Mouse (Mus musculus) heart, adult 9 months (tissue): Measurements from ENCODE around the gene Dhh.

Experiments
- DNase-seq, 2 experiments: peaks; one replicate each; pipeline ENCODE4 v3.0.0; 2022; ENCODE audit warnings: low spot score in 2 of 2

The Dhh gene

GRCm38 (mm10) chr15:98871916-98872888 is 26.1 kb downstream of the Dhh start:
- DNase-seq: peak; percentile 90 to 95

GRCm38 (mm10) chr15:98871070-98871915 is 27.0 kb downstream of the Dhh start, which contains the start of gene Kmt2d:
Kmt2d (minus strand) TSS chr15:98871204.
- DNase-seq: no peak

DNA sequence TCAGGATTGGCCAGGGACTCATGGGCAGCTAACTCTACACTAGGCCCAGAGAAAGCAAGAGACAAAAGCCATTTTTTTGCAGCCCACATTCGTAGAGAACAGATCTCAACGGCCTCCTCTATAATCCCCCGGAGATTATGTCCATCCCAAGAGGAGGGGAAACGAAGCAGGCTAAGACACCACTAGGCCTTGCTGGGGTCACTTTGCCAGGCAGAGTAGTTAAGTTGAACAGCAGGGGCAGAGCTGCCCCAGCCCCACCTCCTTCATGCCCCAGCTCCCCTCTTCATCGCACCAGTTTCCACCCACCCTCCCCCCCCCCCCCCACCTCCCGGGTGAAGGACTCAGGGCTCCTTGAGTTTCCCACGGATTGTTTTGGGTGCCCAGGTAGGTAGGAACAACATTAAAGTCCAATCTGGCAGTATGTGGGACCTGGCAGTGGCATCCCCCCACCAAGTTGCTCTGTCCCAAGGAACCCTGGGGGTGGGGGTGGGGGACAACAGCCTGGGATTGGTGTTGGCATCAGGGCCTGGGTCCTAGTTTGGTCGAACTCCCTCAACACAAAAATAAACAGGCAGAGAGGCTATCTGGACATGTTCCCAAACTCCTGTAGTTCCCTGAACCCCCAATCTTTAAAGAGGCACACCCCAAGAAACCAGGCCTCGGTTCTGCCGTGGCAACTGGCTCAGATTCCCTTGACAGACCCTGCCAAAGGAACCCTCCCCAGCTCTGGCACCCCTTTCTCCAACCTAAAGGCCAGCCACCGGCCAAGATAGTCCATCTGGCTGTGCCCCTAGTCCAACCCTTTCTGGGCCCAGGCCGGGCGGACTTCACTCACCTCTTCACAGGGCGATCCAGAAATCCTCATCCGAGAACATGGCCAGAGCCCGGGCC is 27.9 kb downstream of the Dhh start:
- DNase-seq: no peak

DNA sequence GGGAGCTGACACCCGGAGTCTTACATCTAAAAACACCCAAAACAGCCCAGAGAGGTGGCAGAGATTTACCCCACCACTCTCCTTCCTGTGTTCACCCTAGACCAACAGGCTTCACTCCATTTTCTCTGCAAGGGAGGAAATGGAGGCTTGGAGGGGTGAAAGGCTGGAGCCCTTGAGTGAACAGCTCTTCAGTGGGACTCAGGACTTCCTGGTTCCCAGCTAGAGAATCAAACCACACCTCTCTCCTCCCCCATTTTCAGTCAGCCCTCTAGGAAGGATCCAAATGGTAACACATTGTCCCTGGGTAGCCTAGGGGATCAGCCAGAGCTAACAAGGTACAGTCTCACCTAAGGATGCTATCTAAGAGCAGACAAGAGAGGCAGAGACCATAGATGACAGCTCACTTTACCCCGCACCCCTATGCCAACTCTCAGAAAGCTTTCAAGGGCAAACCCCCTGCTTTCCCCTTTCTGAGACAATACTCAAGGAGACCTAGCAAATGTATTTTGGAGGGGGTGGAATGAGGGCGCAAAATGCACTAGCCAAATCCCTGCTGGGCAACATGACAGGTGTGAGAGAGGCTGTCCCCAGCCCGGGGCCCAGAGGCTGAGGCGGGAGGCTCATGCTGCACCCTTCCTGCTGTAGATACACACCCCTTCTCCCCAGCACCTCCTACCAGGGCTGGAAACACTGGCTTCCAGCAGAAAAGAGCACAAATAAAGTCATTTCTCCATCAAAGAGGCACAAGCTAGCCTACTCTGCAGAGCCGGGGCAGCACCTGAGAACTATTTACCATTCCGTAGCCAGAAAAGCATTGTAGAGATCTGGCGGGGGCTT is 28.8 kb downstream of the Dhh start:
- no peak for DNase-seq

GRCm38 (mm10) chr15:98868346-98869063 is 29.8 kb downstream of the Dhh start:
- DNase-seq: no peak

DNA sequence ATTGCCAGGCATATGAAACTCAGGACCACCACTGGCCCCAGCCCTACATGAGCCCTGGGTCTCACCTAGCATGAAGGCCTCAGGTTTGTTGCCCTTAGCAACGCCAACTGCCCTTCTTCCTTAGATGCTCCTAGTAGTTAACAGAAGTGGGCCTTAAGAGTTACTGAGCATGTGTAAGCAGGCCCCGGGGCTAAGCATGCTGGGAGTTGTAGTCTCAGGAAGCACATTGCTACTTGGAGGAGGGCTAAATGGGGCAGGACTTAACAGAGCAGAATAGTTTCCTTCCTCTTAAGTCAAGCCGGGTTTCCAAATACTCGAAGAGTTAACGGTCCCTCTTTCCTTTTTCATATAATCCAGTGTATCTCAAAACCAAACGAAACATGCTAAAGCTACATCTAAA is 31.0 kb downstream of the Dhh start:
- peak; percentile 74 to 79 for DNase-seq

- DNase-seq: no peak
These were observed 31.8 kb downstream of the Dhh start for GRCm38 (mm10) chr15:98866501-98866900.

GRCm38 (mm10) chr15:98865771-98866170 is 32.6 kb downstream of the Dhh start:
- DNase-seq: no peak

GRCm38 (mm10) chr15:98864951-98865350 is 33.4 kb downstream of the Dhh start:
- no peak for DNase-seq

DNA sequence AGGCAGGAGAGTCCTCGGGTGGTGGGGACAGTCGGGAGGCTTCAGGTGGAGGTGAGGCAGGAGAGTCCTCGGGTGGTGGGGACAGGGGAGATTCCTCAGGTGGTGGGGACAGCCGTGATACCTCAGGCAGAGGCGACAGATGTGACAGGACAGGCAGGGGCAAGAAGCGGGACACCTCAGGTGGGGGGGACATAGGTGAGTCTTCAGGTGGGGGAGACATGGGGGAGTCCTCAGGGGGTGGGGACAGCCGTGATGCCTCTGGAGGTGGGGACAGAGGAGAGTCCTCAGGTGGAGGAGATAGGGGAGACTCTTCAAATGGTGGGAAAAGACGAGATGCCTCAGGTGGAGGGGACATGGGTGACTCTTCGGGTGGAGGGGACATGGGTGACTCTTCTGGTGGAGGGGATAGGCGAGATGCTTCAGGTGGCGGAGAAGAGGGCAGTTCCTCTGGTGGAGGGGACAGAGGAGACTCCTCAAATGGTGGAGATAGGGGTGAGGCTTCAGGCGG is 34.8 kb downstream of the Dhh start:
- no peak for DNase-seq

DNA sequence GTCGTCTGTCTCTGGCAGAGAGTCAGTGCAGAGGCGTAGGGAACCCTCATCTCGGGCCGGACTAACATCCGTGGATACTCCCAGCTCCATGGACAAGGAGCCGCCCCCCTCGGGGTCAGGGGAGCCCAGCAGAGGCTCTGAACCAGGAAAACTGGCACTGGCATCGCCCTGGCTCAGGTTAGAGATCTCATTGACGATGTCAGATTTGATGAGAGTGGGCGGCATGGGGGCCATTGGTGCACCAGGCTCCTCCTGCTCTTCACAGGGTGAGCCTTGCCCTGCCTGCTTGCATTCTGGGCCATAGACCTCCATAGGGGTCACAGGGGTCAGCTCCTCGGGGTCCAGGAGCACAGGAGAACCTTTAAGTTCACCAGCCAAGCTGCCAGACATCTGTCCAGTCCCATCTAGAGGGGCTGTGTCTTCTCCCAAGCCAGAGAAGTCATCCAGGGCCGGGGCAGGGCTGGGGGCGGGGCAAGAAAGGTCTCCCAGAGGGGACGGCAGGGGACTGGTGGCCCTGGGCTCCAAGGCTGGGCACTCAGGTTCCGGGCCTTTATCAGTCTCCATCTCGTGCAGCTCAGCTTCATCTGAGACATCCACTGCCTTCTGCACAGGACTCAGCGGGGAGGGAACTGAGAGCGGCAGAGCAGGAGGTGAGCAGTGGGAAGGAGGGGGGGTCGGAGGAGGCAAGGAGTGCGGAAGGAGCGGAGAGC is 36.5 kb downstream of the Dhh start:
- DNase-seq: no peak

DNA sequence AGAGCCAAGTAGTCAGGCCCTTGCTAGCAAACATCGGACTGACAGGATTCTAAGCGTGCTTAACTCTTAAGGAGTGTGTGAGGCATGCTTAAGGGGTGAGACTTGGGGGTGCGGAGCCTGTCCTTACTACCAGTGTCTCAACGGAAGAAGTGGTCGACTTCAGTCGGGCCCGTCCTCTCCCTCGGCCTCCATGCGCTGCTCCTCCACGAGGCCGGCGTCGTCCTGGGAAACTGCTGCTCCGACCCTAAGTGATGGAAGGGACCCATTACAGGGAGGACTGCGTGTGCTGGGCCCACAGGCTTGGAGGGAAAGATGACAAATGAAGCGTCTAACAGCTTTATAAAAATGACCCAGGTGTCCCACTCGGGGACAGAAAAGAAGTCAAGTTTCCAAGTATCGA is 37.4 kb downstream of the Dhh start:
- DNase-seq: no peak

GRCm38 (mm10) chr15:98859319-98860043 is 38.9 kb downstream of the Dhh start:
- DNase-seq: no peak

GRCm38 (mm10) chr15:98854214-98854613 is 44.1 kb downstream of the Dhh start:
- no peak for DNase-seq

DNA sequence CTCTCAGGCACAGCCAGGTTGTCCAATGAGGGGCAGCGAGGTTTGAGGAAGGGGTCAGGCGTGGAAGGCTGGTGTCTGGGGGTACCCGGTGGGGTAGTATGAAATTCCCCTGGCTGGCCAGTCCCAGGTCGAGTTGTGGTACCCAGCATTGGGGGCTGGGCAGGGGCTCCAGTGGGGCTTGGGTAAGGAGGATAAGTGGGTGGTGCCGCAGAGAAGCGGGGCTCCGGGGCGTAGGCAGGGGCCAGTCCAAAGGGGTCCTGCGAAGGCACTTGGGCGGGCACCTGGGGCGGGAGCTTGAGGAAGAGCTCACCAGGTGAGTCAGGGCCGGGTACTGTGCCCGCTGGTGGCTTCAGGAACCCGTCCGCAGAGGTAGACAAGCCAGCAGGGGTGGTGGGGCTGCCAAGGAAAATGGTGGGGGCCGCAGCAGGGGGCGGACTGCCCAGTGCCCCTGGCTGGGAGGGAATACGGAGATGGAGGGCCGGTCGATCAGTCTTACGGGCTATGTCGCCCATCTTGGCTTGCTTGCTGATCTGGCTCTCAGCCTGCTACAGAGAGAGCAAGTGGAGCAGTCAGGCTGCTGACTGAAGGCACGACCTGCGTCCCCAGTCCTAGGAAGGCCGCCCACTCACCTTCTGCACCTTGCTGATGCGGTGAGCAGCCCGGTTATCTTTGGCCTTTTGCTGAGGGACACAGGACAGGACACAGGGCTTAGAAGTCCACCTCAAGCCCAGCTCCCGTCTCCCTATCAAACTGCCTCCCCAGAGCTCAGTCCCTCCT is 45.0 kb downstream of the Dhh start:
- DNase-seq: no peak

DNA sequence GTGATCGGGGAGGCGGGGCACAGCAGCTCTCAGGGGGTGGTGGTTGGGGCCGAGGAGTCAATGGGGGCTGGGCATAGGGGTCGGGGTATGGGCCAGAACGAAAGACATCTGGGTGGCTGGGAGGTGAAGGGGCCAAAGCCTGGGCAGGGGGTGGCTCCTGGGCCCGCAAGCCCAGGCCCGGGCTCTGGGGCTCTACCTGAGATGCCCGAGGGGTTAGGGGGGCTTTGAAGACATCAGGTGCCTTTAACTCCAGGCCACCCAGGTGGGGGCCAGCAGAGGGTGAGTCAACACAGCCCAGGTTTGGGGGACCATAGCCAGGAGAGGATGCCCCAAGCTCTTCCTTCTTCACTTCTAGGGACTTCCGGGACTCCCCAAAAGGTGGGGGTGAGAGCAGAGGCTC is 45.6 kb downstream of the Dhh start:
- no peak for DNase-seq

DNA sequence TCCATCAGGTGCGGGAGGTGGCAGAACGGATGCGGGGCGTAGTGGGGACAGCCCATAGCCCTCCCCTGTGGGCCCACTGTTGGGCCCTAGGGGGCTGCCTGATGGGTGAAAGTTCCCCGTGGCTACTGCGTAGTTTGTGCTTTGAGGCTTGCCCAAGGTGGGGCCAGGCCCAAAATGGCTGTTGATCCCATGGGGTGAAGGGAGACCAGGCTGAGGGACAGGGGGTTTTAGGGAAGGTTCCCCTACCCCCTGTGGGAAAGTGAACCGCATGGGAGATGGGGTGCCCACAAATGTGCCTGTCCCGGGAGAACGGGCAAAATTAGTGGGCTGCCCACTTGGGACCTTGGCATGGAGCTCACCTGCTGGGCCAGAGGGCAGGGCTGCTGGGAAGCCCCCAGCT is 46.3 kb downstream of the Dhh start:
- DNase-seq: no peak
